Mouse (Mus musculus) heart, embryonic 15.5 days (tissue): ENCODE results near the gene Gm20721. TPM values are rescaled to one million over a fixed set of nuclear protein-coding genes. Genes with fewer than 3 reads are reported as not detected.

Source experiments
- ATAC-seq: fragments of 200-750 bp; cut with Nextera tagmentation; replicated peaks from 2 replicates; pipeline ENCODE4 v1.8.0; 2017; ENCODE audit warnings: low read depth, moderate TSS enrichment; ENCODE audit not compliant: insufficient number of reproducible peaks, insufficient read depth, low FRiP score
- H3K27ac ChIP-seq: fragments of 300-500 bp; sonication (generic); 2 replicates; pipeline ENCODE4 v1.5.1; 2015; ENCODE audit warnings: mild to moderate bottlenecking, inconsistent platforms
- H3K27me3 ChIP-seq: fragments of 300-500 bp; sonication (generic); 2 replicates; pipeline ENCODE4 v1.6.1; 2015; ENCODE audit warnings: inconsistent platforms
- H3K36me3 ChIP-seq: fragments of 300-500 bp; sonication (generic); 2 replicates; pipeline ENCODE4 v1.6.1; 2015; ENCODE audit warnings: mild to moderate bottlenecking, inconsistent platforms
- H3K4me1 ChIP-seq: fragments of 300-500 bp; sonication (generic); replicated peaks from 2 replicates; pipeline ENCODE4 v1.6.1; 2015; ENCODE audit warnings: inconsistent platforms
- H3K4me2 ChIP-seq: fragments of 300-500 bp; sonication (generic); 2 replicates; pipeline ENCODE4 v1.6.1; 2015; ENCODE audit warnings: inconsistent platforms, mild to moderate bottlenecking, moderate library complexity
- H3K4me3 ChIP-seq: fragments of 300-500 bp; sonication (generic); 2 replicates; pipeline ENCODE4 v1.5.1; 2015; ENCODE audit warnings: mild to moderate bottlenecking, inconsistent platforms
- H3K9ac ChIP-seq: fragments of 300-500 bp; sonication (generic); 2 replicates; pipeline ENCODE4 v1.6.1; 2015; ENCODE audit warnings: mild to moderate bottlenecking, inconsistent platforms
- H3K9me3 ChIP-seq: fragments of 300-500 bp; sonication (generic); replicated peaks from 2 replicates; pipeline ENCODE4 v1.6.1; 2016; ENCODE audit warnings: inconsistent platforms
- WGBS: fragments of 180-500 bp; shearing (Covaris S2); methylation state at CpG from one replicate; pipeline ENCODE4 v1.1.7; 2015; ENCODE audit warnings: mixed read lengths; 5-methylcytosine and 5-hydroxymethylcytosine counted together
- polyA plus RNA-seq: library from polyadenylated mRNA; unstranded; fragments of >200 nt; fragmentation: Nextera tagmentation; extraction: Ambion mirVana; gene quantifications from 2 replicates; pipeline ENCODE4 v1.2.1, GENCODE M21; 2015

Gene Gm20721
- polyA plus RNA-seq, 1 experiment from 2014 or later = 17.1 TPM

- peaks cover 3% of the 10 kb centered on the region; the same call in 1 of the 2 replicates for H3K27me3 ChIP-seq
- peaks cover 5% of the 10 kb centered on the region for H3K4me1 ChIP-seq
- 77% methylated on average over 1 of the region's 1 CpGs for WGBS
- no peak overlapping the region for H3K4me3 ChIP-seq
- H3K9ac ChIP-seq = no peak overlapping the region
- H3K9me3 ChIP-seq = no peaks in the 10 kb centered on the region
- H3K36me3 ChIP-seq = no peaks in the 10 kb centered on the region
- H3K4me2 ChIP-seq = no peak overlapping the region
- ATAC-seq = no peak
- H3K27ac ChIP-seq = no peak overlapping the region
These were observed 34.9 kb downstream of the Gm20721 start for GRCm38 (mm10) chr2:174311613-174312012.

- H3K9ac ChIP-seq = no peak overlapping the region
- H3K9me3 ChIP-seq = no peaks in the 10 kb centered on the region
- WGBS = 13% methylated on average over 7 of the region's 7 CpGs
- H3K4me3 ChIP-seq = no peak overlapping the region
- H3K27me3 ChIP-seq = peaks cover 3% of the 10 kb centered on the region; the same call in 1 of the 2 replicates
- no peak for ATAC-seq
- H3K36me3 ChIP-seq = no peaks in the 10 kb centered on the region
- peaks cover 5% of the 10 kb centered on the region for H3K4me1 ChIP-seq
- no peak overlapping the region for H3K4me2 ChIP-seq
- no peak overlapping the region for H3K27ac ChIP-seq
These were observed 35.5 kb downstream of the Gm20721 start for GRCm38 (mm10) chr2:174310913-174311514.

- Histone ChIP-seq H3K9ac (no peak overlapping the region), H3K9me3 (no peaks in the 10 kb centered on the region), H3K27ac (no peak overlapping the region), H3K36me3 (no peaks in the 10 kb centered on the region), H3K4me3 (no peak overlapping the region), H3K4me1 (peaks cover 5% of the 10 kb centered on the region), H3K4me2 (no peak overlapping the region), H3K27me3 (peaks cover 3% of the 10 kb centered on the region; the same call in 1 of the 2 replicates)
- WGBS = 49% methylated on average over 3 of the region's 3 CpGs
- no peak for ATAC-seq
These were observed 38.6 kb downstream of the Gm20721 start for GRCm38 (mm10) chr2:174307903-174308302.

GRCm38 (mm10) chr2:174305646-174306045 lies 40.9 kb downstream of the Gm20721 start:
- no peaks in the 10 kb centered on the region; the same call in 1 of the 2 replicates for H3K9me3 ChIP-seq
- H3K4me2 ChIP-seq = no peak overlapping the region
- no peak overlapping the region for H3K27ac ChIP-seq
- H3K4me3 ChIP-seq = no peak overlapping the region
- WGBS = 37% methylated on average over 5 of the region's 5 CpGs
- ATAC-seq = no peak
- H3K9ac ChIP-seq = no peak overlapping the region
- H3K27me3 ChIP-seq = peaks cover 8% of the 10 kb centered on the region
- no peaks in the 10 kb centered on the region for H3K36me3 ChIP-seq
- H3K4me1 ChIP-seq = no peaks in the 10 kb centered on the region

- Histone ChIP-seq H3K36me3 (no peaks in the 10 kb centered on the region), H3K4me2 (no peak overlapping the region), H3K4me3 (no peak overlapping the region), H3K9me3 (peaks cover 14% of the 10 kb centered on the region; the same call in 1 of the 2 replicates), H3K4me1 (peaks cover 23% of the 10 kb centered on the region), H3K27me3 (peaks cover 34% of the 10 kb centered on the region), H3K27ac (no peak overlapping the region), H3K9ac (no peak overlapping the region)
- ATAC-seq = no peak
- 66% methylated on average over 6 of the region's 6 CpGs for WGBS
These were observed 44.0 kb downstream of the Gm20721 start for GRCm38 (mm10) chr2:174302526-174302925.

- Histone ChIP-seq H3K27me3 (peaks cover 40% of the 10 kb centered on the region), H3K27ac (no peak overlapping the region), H3K4me2 (peak overlapping the region; percentile 76), H3K4me3 (peak overlapping the region; percentile 46), H3K36me3 (no peaks in the 10 kb centered on the region), H3K9me3 (peaks cover 18% of the 10 kb centered on the region), H3K9ac (peak overlapping the region; percentile 31; the same call in 1 of the 2 replicates), H3K4me1 (peaks cover 33% of the 10 kb centered on the region)
- ATAC-seq = no peak
- WGBS = 48% methylated on average over 22 of the region's 22 CpGs
These were observed 45.8 kb downstream of the Gm20721 start for GRCm38 (mm10) chr2:174300666-174301065.

- H3K4me1 ChIP-seq = peaks cover 33% of the 10 kb centered on the region
- H3K27ac ChIP-seq = no peak overlapping the region
- peak overlapping the region; percentile 46 for H3K4me3 ChIP-seq
- peak overlapping the region; percentile 31; the same call in 1 of the 2 replicates for H3K9ac ChIP-seq
- H3K9me3 ChIP-seq = peaks cover 18% of the 10 kb centered on the region
- ATAC-seq = no peak
- peak overlapping the region; percentile 76 for H3K4me2 ChIP-seq
- no peaks in the 10 kb centered on the region for H3K36me3 ChIP-seq
- WGBS = 50% methylated on average over 27 of the region's 27 CpGs
- H3K27me3 ChIP-seq = peaks cover 40% of the 10 kb centered on the region
These were observed 46.3 kb downstream of the Gm20721 start for GRCm38 (mm10) chr2:174300186-174300585.

GRCm38 (mm10) chr2:174299771-174300160 lies 46.7 kb downstream of the Gm20721 start:
- no peak overlapping the region for H3K27ac ChIP-seq
- peaks cover 33% of the 10 kb centered on the region for H3K4me1 ChIP-seq
- peaks cover 40% of the 10 kb centered on the region for H3K27me3 ChIP-seq
- peaks cover 18% of the 10 kb centered on the region for H3K9me3 ChIP-seq
- H3K4me3 ChIP-seq = peak overlapping the region; percentile 46
- peak overlapping the region; percentile 31; the same call in 1 of the 2 replicates for H3K9ac ChIP-seq
- ATAC-seq = no peak
- H3K4me2 ChIP-seq = peak overlapping the region; percentile 76
- no peaks in the 10 kb centered on the region for H3K36me3 ChIP-seq
- 62% methylated on average over 34 of the region's 34 CpGs for WGBS

- ATAC-seq = 0 out of 2 replicates have a peak, but pooled peaks have one; percentile 13
- peaks cover 18% of the 10 kb centered on the region for H3K9me3 ChIP-seq
- no peak overlapping the region for H3K27ac ChIP-seq
- peaks cover 33% of the 10 kb centered on the region for H3K4me1 ChIP-seq
- peaks cover 40% of the 10 kb centered on the region for H3K27me3 ChIP-seq
- peak overlapping the region; percentile 76 for H3K4me2 ChIP-seq
- peak overlapping the region; percentile 31; the same call in 1 of the 2 replicates for H3K9ac ChIP-seq
- H3K36me3 ChIP-seq = no peaks in the 10 kb centered on the region
- WGBS = 49% methylated on average over 48 of the region's 48 CpGs
- peak overlapping the region; percentile 46 for H3K4me3 ChIP-seq
These were observed 47.3 kb downstream of the Gm20721 start for GRCm38 (mm10) chr2:174299091-174299770.

- Histone ChIP-seq H3K9ac (no peak overlapping the region), H3K9me3 (peaks cover 18% of the 10 kb centered on the region), H3K4me1 (peaks cover 35% of the 10 kb centered on the region), H3K36me3 (no peaks in the 10 kb centered on the region), H3K27me3 (peaks cover 40% of the 10 kb centered on the region), H3K4me3 (peak overlapping the region; percentile 46), H3K27ac (no peak overlapping the region), H3K4me2 (peak overlapping the region; percentile 76)
- ATAC-seq = no peak
- WGBS = 42% methylated on average over 33 of the region's 33 CpGs
These were observed 48.0 kb downstream of the Gm20721 start for GRCm38 (mm10) chr2:174298471-174298870.

GRCm38 (mm10) chr2:174297851-174298250 lies 48.7 kb downstream of the Gm20721 start:
- Histone ChIP-seq H3K9me3 (peaks cover 18% of the 10 kb centered on the region), H3K9ac (no peak overlapping the region), H3K4me2 (peak overlapping the region; percentile 76), H3K27ac (no peak overlapping the region), H3K36me3 (no peaks in the 10 kb centered on the region), H3K4me3 (peak overlapping the region; percentile 46), H3K4me1 (peaks cover 39% of the 10 kb centered on the region), H3K27me3 (peaks cover 40% of the 10 kb centered on the region)
- ATAC-seq = no peak
- 44% methylated on average over 19 of the region's 19 CpGs for WGBS
